Mouse (Mus musculus) stomach, embryonic 16.5 days (tissue): ENCODE data around the gene Rcbtb2. TPM values are rescaled to one million over a fixed set of nuclear protein-coding genes. Genes with fewer than 3 reads are reported as not detected.
"Not testable (repeated sequence)": the region's sequence is repeated elsewhere in the genome, so short reads cannot be mapped to it uniquely, and the experiment has no call there.

Experiments
- ATAC-seq: fragments of 200-750 bp; cut with Nextera tagmentation; 2 replicates; pipeline ENCODE4 v1.8.0; 2017; ENCODE audit warnings: moderate number of reproducible peaks, moderate TSS enrichment; ENCODE audit not compliant: insufficient read depth, low FRiP score
- H3K27ac ChIP-seq: fragments of 300-500 bp; sonication (generic); 2 replicates; pipeline ENCODE4 v1.5.1; 2014; ENCODE audit warnings: low read length
- H3K27me3 ChIP-seq: fragments of 300-500 bp; sonication (generic); 2 replicates; pipeline ENCODE4 v1.6.1; 2014; ENCODE audit warnings: low read length, control low read depth, mixed read lengths; ENCODE audit not compliant: control insufficient read depth, insufficient read depth
- H3K36me3 ChIP-seq: fragments of 300-500 bp; sonication (generic); 2 replicates; pipeline ENCODE4 v1.6.1; 2014; ENCODE audit warnings: low read length; ENCODE audit not compliant: control insufficient read depth, insufficient read depth
- H3K4me1 ChIP-seq: fragments of 300-500 bp; sonication (generic); 2 replicates; pipeline ENCODE4 v1.6.1; 2014; ENCODE audit warnings: low read length, control low read depth, mixed read lengths; ENCODE audit not compliant: control insufficient read depth, insufficient read depth
- H3K4me2 ChIP-seq: fragments of 300-500 bp; sonication (generic); 2 replicates; pipeline ENCODE4 v1.6.1; 2014; ENCODE audit warnings: low read depth, low read length, mixed read lengths
- H3K4me3 ChIP-seq: fragments of 300-500 bp; sonication (generic); replicated peaks from 2 replicates; pipeline ENCODE4 v1.5.1; 2014; ENCODE audit warnings: mild to moderate bottlenecking, low read length
- H3K9ac ChIP-seq: fragments of 300-500 bp; sonication (generic); 2 replicates; pipeline ENCODE4 v1.6.1; 2014; ENCODE audit warnings: low read length
- H3K9me3 ChIP-seq: fragments of 300-500 bp; sonication (generic); replicated peaks from 2 replicates; pipeline ENCODE4 v1.6.1; 2016; ENCODE audit warnings: low read length, control low read depth; ENCODE audit not compliant: control insufficient read depth
- WGBS: fragments of 180-500 bp; shearing (Covaris S2); extraction: QIAGEN DNeasy Blood & Tissue Kit; methylation state at CpG from one replicate; pipeline ENCODE4 v1.1.7; 2014; 5-methylcytosine and 5-hydroxymethylcytosine counted together
- polyA plus RNA-seq: library from polyadenylated mRNA; unstranded; fragments of >200 nt; fragmentation: Nextera tagmentation; extraction: Ambion mirVana; gene quantifications from 2 replicates; pipeline ENCODE4 v1.2.1, GENCODE M21; 2015

The Rcbtb2 gene
- polyA plus RNA-seq, 1 experiment from 2014 or later, result 69.4 TPM

DNA sequence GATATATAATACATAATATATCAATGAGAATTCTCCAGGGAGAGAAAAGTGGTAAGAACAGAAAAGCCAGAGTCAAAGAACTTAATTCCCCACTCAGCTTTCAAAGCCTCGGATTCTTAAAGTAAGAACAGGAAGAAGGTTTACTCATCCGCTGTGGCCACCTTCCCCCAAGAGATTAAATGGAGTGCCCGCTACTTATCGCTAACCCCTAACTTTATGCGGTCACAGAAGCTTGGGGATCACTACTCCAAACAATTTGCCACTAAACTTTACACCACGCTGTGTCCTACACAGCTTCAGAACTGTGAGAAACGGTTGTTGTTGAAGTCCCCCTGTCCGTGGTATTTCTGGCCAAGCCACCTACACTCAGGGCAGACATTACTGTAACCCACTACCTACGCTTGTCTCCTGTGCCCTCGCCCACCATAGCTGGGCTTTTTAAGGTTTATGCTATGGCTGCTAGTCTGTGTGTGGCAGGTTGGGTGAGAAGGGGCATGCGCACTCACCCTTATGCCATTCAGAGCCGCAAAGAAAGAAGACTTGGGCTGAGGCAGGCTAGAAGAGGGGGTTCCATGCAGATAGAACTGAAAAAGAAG is 20.5 kb upstream of the Rcbtb2 start:
- ATAC-seq, result no peak
- no peak overlapping the region for H3K27ac ChIP-seq
- H3K36me3 ChIP-seq, result no peaks in the 10 kb centered on the region
- H3K27me3 ChIP-seq, result peaks cover 3% of the 10 kb centered on the region; the same call in 1 of the 2 replicates
- H3K4me3 ChIP-seq, result no peak overlapping the region
- H3K4me1 ChIP-seq, result 0 out of 2 replicates have a peak, but pooled peaks cover 2% of the 10 kb centered on the region
- H3K9me3 ChIP-seq, result no peaks in the 10 kb centered on the region
- H3K4me2 ChIP-seq, result no peak overlapping the region
- 43% methylated on average over 12 of the region's 12 CpGs for WGBS
- no peak overlapping the region for H3K9ac ChIP-seq

GRCm38 (mm10) chr14:73102986-73103385 is 19.9 kb upstream of the Rcbtb2 start:
- not testable (repeated sequence) for H3K4me3 ChIP-seq, H3K36me3 ChIP-seq, H3K27ac ChIP-seq, H3K9ac ChIP-seq, H3K27me3 ChIP-seq, ATAC-seq, H3K9me3 ChIP-seq, H3K4me1 ChIP-seq, H3K4me2 ChIP-seq
- WGBS, result 31% methylated on average over 4 of the region's 4 CpGs

DNA sequence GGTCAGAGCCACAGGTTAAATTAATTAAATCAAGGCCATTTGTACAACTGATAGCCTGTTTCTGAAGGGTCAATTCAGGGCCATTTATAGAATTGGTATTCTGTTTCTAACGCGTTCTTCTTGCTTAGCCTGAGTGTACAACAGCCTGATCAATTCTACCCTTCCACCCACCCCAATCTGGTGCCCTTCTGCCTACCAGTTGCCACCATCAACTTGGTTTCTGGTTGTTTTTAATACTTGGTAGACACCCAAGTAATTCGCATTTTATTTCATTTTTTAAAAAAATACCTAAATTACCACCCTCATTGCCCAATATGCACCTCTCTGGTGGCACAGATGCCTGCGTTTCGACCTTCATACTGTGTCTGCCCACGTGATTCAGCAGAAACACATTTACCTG is 17.9 kb upstream of the Rcbtb2 start:
- peaks cover 3% of the 10 kb centered on the region; the same call in 1 of the 2 replicates for H3K27me3 ChIP-seq
- no peak overlapping the region for H3K9ac ChIP-seq
- H3K4me2 ChIP-seq, result no peak overlapping the region
- H3K4me1 ChIP-seq, result 0 out of 2 replicates have a peak, but pooled peaks cover 2% of the 10 kb centered on the region
- H3K36me3 ChIP-seq, result no peaks in the 10 kb centered on the region
- H3K4me3 ChIP-seq, result no peak overlapping the region
- no peaks in the 10 kb centered on the region for H3K9me3 ChIP-seq
- WGBS, result 50% methylated on average over 6 of the region's 6 CpGs
- ATAC-seq, result no peak
- no peak overlapping the region for H3K27ac ChIP-seq

DNA sequence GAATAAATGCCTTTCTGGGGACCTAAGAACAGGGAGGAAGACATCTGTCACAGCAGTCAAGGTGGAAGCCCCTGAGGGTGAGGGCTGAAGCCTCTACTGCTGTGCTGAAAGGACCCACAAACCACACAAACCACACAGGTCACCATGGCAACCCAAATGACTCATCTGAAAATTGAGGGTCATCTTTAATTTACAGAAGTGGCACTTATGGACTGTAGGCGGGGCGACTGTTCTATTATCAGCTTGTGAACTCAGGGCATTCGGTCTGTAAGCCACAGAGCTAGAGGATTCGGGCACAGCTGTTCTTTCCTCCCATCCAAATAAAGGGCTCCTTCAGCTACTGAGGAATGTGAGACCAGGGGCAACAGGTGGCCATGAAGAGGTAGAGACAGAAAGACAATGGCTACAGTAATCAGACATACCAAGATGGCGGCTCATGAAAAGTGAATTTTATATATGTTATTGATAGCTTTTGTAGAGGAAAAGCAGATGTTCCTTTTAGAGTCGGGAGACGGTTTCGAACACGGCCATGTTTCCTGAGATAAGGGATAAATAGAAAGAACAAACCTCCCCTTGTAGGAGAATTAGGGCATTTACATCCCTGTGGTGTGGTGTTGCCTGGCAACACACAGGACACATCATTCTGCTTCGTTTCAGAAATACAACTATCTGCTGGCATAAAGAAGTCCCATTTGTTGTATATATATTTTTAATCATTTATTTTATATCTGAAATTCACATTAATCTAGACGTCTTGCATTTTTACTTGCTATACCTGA is 17.2 kb upstream of the Rcbtb2 start:
- Histone ChIP-seq H3K4me2 (no peak overlapping the region), H3K9me3 (no peaks in the 10 kb centered on the region), H3K27me3 (peaks cover 3% of the 10 kb centered on the region; the same call in 1 of the 2 replicates), H3K4me3 (no peak overlapping the region), H3K36me3 (no peaks in the 10 kb centered on the region), H3K27ac (no peak overlapping the region), H3K9ac (no peak overlapping the region), H3K4me1 (0 out of 2 replicates have a peak, but pooled peaks cover 2% of the 10 kb centered on the region)
- 44% methylated on average over 11 of the region's 11 CpGs for WGBS
- ATAC-seq, result no peak

DNA sequence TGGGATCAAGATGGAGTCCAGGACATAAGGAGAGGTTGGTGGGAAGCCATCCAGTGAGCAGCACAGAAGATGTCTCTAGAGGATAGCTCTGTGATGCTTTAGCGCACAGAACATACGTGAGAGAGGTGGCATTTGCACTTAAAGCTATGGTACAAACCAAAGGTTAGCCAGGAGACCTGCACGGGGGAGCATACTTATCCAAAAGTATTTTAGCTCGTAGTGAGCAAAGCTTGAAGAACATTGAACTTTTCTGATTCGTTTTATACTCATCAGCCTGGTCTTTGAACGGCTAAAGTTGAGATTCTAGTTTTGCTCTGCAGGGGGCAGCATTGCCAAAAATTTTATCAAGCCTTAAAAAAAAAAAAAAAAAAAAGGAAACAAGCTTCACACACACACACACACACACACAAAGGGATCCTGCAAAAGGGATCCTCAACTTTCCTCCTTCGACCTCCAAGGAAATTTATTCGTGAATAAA is 16.6 kb upstream of the Rcbtb2 start:
- Histone ChIP-seq H3K4me1 (0 out of 2 replicates have a peak, but pooled peaks cover 4% of the 10 kb centered on the region), H3K4me2 (peak overlapping the region; percentile 28; the same call in 1 of the 2 replicates), H3K36me3 (no peaks in the 10 kb centered on the region), H3K9ac (no peak overlapping the region), H3K27me3 (peaks cover 3% of the 10 kb centered on the region; the same call in 1 of the 2 replicates), H3K9me3 (no peaks in the 10 kb centered on the region), H3K4me3 (no peak overlapping the region), H3K27ac (peak overlapping the region; percentile 86; the same call in 1 of the 2 replicates)
- no peak for ATAC-seq
- WGBS, result 23% methylated on average over 8 of the region's 8 CpGs

GRCm38 (mm10) chr14:73106957-73107356 is 15.9 kb upstream of the Rcbtb2 start:
- H3K4me1 ChIP-seq, result 0 out of 2 replicates have a peak, but pooled peaks cover 5% of the 10 kb centered on the region
- H3K9me3 ChIP-seq, result no peaks in the 10 kb centered on the region
- WGBS, result 47% methylated on average over 4 of the region's 4 CpGs
- H3K27me3 ChIP-seq, result peaks cover 3% of the 10 kb centered on the region; the same call in 1 of the 2 replicates
- H3K4me3 ChIP-seq, result no peak overlapping the region
- no peaks in the 10 kb centered on the region for H3K36me3 ChIP-seq
- peak; percentile 94 for ATAC-seq
- peak overlapping the region; percentile 22; the same call in 1 of the 2 replicates for H3K4me2 ChIP-seq
- peak overlapping the region; percentile 86 for H3K27ac ChIP-seq
- H3K9ac ChIP-seq, result peak overlapping the region; percentile 22; the same call in 1 of the 2 replicates

- H3K9ac ChIP-seq, result peak overlapping the region; percentile 22; the same call in 1 of the 2 replicates
- 37% methylated on average over 7 of the region's 7 CpGs for WGBS
- 0 out of 2 replicates have a peak, but pooled peaks cover 5% of the 10 kb centered on the region for H3K4me1 ChIP-seq
- no peaks in the 10 kb centered on the region for H3K36me3 ChIP-seq
- no peaks in the 10 kb centered on the region for H3K9me3 ChIP-seq
- H3K4me3 ChIP-seq, result no peak overlapping the region
- H3K4me2 ChIP-seq, result peak overlapping the region; percentile 22; the same call in 1 of the 2 replicates
- peak; percentile 65 for ATAC-seq
- peaks cover 3% of the 10 kb centered on the region; the same call in 1 of the 2 replicates for H3K27me3 ChIP-seq
- peak overlapping the region; percentile 86 for H3K27ac ChIP-seq
These were observed 15.5 kb upstream of the Rcbtb2 start for GRCm38 (mm10) chr14:73107371-73107770.

DNA sequence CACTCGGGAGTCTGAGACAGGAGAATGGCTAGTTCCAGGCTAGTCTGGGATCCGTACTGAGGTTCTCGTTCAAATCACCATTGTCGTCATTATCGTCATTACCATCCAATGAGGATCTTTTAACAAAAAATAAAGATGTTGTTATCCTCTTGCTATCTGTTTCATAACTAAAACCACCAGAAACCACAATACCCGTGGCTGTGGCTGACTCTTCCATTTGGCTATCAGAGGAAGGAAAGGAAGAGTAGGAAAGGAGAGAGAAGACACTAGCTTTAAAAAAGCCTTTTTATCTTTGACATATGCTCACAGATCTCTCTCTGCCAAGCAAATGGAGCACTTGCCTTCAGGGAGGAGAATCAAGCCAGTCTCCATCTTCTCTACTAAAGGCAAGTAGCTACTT is 14.9 kb upstream of the Rcbtb2 start:
- no peak for ATAC-seq
- Histone ChIP-seq H3K27ac (peak overlapping the region; percentile 86), H3K4me2 (no peak overlapping the region), H3K36me3 (no peaks in the 10 kb centered on the region), H3K27me3 (peaks cover 3% of the 10 kb centered on the region; the same call in 1 of the 2 replicates), H3K4me1 (0 out of 2 replicates have a peak, but pooled peaks cover 5% of the 10 kb centered on the region), H3K9ac (no peak overlapping the region), H3K4me3 (no peak overlapping the region), H3K9me3 (no peaks in the 10 kb centered on the region)
- 80% methylated on average over 6 of the region's 6 CpGs for WGBS

DNA sequence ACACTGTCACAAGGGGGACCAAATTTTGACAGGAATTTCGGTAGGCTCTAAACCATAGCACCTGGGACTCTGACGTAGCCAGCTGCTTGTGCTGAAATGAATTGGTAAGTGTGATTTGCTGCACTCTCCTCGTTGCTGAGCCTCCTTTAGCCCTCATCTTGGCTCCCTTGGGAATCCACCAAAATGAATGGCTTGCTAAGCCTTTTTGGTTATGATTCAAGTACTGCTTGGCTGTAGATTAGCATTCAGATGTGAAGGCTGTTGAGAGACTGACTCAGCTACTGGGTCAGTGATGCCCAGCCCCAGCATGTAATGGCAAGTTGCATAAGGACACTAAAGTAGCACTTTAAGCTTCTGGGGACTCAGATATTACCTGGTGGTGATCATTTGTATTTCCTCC is 12.2 kb upstream of the Rcbtb2 start:
- H3K27ac ChIP-seq, result peak overlapping the region; percentile 74
- WGBS, result 61% methylated on average over 3 of the region's 3 CpGs
- H3K4me2 ChIP-seq, result no peak overlapping the region
- H3K27me3 ChIP-seq, result no peaks in the 10 kb centered on the region
- H3K9ac ChIP-seq, result no peak overlapping the region
- H3K9me3 ChIP-seq, result no peaks in the 10 kb centered on the region
- H3K4me1 ChIP-seq, result 0 out of 2 replicates have a peak, but pooled peaks cover 5% of the 10 kb centered on the region
- no peaks in the 10 kb centered on the region for H3K36me3 ChIP-seq
- no peak for ATAC-seq
- H3K4me3 ChIP-seq, result no peak overlapping the region
